Mouse (Mus musculus) hindbrain, postnatal 0 days (tissue): ENCODE measurements at regions not wholly inside any gene's neighbourhood (a gene's known extent, or its start where the extent isn't known, plus 50 kb on each side); places are given as distances from the start of the nearest gene placed in this dataset.

Experiments
- ATAC-seq: fragments of 200-750 bp; cut with Nextera tagmentation; 2 replicates; pipeline ENCODE4 v1.8.0; 2017; ENCODE audit warnings: mild to moderate bottlenecking, moderate TSS enrichment, moderate library complexity
- DNase-seq: peaks from one replicate; pipeline ENCODE4 v3.0.0-alpha.2; 2015; ENCODE audit warnings: low spot score
- H3K27ac ChIP-seq: fragments of 300-500 bp; sonication (generic); 2 replicates; pipeline ENCODE4 v1.5.1; 2014; ENCODE audit warnings: mild to moderate bottlenecking
- H3K27me3 ChIP-seq: fragments of 300-500 bp; sonication (generic); 2 replicates; pipeline ENCODE4 v1.6.1; 2014; ENCODE audit warnings: low read length, mixed read lengths; ENCODE audit not compliant: insufficient read depth
- H3K36me3 ChIP-seq: fragments of 300-500 bp; sonication (generic); 2 replicates; pipeline ENCODE4 v1.6.1; 2014; ENCODE audit warnings: low read length, mixed read lengths; ENCODE audit not compliant: insufficient read depth
- H3K4me1 ChIP-seq: fragments of 300-500 bp; sonication (generic); 2 replicates; pipeline ENCODE4 v1.6.1; 2014; ENCODE audit warnings: antibody characterized with exemption, low read length, mixed read lengths; ENCODE audit not compliant: insufficient read depth
- H3K4me2 ChIP-seq: fragments of 300-500 bp; sonication (generic); 2 replicates; pipeline ENCODE4 v1.6.1; 2014; ENCODE audit warnings: low read depth, mild to moderate bottlenecking, low read length, moderate library complexity, mixed read lengths
- H3K4me3 ChIP-seq: fragments of 300-500 bp; sonication (generic); 2 replicates; pipeline ENCODE4 v1.5.1; 2014; ENCODE audit warnings: low read length
- H3K9ac ChIP-seq: fragments of 300-500 bp; sonication (generic); replicated peaks from 2 replicates; pipeline ENCODE4 v1.6.1; 2014; ENCODE audit warnings: mild to moderate bottlenecking, low read length, moderate library complexity, mixed read lengths
- H3K9me3 ChIP-seq: fragments of 300-500 bp; sonication (generic); 2 replicates; pipeline ENCODE4 v1.6.1; 2016; ENCODE audit warnings: low read length, mixed read lengths
- CTCF ChIP-seq: IDR thresholded peaks from 2 replicates; pipeline ENCODE4 v1.5.1; 2016; ENCODE audit warnings: antibody characterized with exemption, control low read depth, low read depth
- WGBS: fragments of 180-500 bp; shearing (Covaris S2); extraction: QIAGEN DNeasy Blood & Tissue Kit; methylation state at CpG from one replicate; pipeline ENCODE4 v1.1.7; 2014; 5-methylcytosine and 5-hydroxymethylcytosine counted together

DNA sequence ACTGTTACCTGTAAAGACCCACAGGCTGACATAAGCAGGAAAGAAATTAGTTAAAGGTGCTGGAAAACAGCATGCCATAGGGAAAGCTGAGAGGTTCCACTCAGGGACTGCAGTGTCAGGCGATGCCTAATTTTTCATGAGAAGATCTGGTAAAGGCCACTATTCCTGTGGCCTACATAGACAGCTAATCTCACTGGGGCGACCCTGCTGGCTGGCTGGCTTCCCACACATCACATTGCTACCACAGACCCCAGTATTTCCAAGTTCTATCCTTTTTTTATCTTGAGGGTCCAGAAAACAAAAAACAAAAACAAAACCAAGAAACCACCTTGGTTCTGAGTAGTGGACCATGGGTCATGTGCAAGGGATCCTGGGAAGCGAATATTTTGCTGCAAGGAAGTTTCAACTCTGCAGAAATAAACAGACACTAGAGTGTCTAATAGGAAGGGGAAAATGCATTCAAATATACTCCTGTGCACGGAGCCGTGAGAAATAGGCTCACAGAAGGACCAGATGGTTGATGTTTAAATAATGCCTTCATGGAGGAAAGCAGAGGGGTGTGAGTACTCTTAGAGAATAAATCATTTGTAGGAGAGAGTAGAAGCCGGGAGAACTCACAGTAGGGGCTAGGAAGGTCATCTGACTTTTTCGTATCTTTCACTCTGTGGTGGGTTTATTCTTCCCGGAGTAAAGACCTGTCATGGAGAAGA lies 94.6 kb upstream of the Sall1 start:
- WGBS: 50% methylated on average over 8 of the region's 8 CpGs
- Histone ChIP-seq H3K4me1 (peaks cover 9% of the 10 kb centered on the region; the same call in 1 of the 2 replicates), H3K9me3 (no peaks in the 10 kb centered on the region), H3K4me3 (no peak overlapping the region), H3K27me3 (no peaks in the 10 kb centered on the region), H3K9ac (no peak overlapping the region), H3K4me2 (no peak overlapping the region), H3K36me3 (no peaks in the 10 kb centered on the region), H3K27ac (no peak overlapping the region; the same call in 1 of the 2 replicates)
- TF ChIP-seq CTCF: no peak
- ATAC-seq: 0 out of 2 replicates have a peak, but pooled peaks have one; percentile 32
- DNase-seq: peak; percentile 51

- H3K9me3 ChIP-seq: no peaks in the 10 kb centered on the region
- DNase-seq (no peak), ATAC-seq (no peak)
- no peak overlapping the region for H3K4me2 ChIP-seq
- H3K36me3 ChIP-seq: no peaks in the 10 kb centered on the region
- H3K9ac ChIP-seq: no peak overlapping the region
- H3K27me3 ChIP-seq: no peaks in the 10 kb centered on the region
- no peak for TF ChIP-seq CTCF
- H3K4me3 ChIP-seq: no peak overlapping the region
- WGBS: 68% methylated on average over 19 of the region's 19 CpGs
- no peak overlapping the region for H3K27ac ChIP-seq
- peaks cover 5% of the 10 kb centered on the region; the same call in 1 of the 2 replicates for H3K4me1 ChIP-seq
These were observed 90.9 kb upstream of the Sall1 start for GRCm38 (mm10) chr8:89134581-89135484.

GRCm38 (mm10) chr8:89134058-89134457 lies 90.1 kb upstream of the Sall1 start:
- no peak for ATAC-seq
- H3K9ac ChIP-seq: no peak overlapping the region

DNA sequence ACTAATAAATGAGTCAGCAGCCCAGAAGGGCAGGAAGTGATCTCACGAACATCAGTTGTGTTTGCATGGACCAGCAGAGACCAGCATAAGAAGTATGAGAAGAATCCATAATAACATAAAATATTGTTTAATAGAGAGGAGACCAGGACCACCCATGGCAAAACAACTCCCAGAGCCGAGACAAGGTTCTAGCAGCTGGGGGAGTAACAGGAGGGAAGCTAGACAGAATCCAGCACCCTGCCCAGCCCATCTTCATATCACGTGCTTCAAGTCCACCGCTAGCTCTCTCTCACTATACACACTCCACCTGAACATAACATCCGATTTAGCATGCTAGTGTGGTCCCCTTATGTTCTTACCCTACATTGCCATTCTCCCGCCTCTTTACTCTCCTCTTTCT lies 77.1 kb upstream of the Sall1 start:
- no peaks in the 10 kb centered on the region for H3K4me1 ChIP-seq
- no peak for DNase-seq
- TF ChIP-seq CTCF: no peak
- 90% methylated on average over 6 of the region's 6 CpGs for WGBS
- no peaks in the 10 kb centered on the region for H3K36me3 ChIP-seq
- no peak overlapping the region for H3K4me2 ChIP-seq
- no peaks in the 10 kb centered on the region for H3K27me3 ChIP-seq
- no peaks in the 10 kb centered on the region for H3K9me3 ChIP-seq
- no peak overlapping the region for H3K27ac ChIP-seq
- no peak overlapping the region for H3K4me3 ChIP-seq
- ATAC-seq: no peak
- H3K9ac ChIP-seq: no peak overlapping the region

More at GRCm38 (mm10) chr8:89134058-89134457, 90.1 kb upstream of the Sall1 start:
- Histone ChIP-seq H3K4me2 (no peak overlapping the region), H3K27ac (no peak overlapping the region), H3K27me3 (no peaks in the 10 kb centered on the region), H3K36me3 (no peaks in the 10 kb centered on the region), H3K9me3 (no peaks in the 10 kb centered on the region), H3K4me1 (peaks cover 5% of the 10 kb centered on the region; the same call in 1 of the 2 replicates), H3K4me3 (no peak overlapping the region)
- DNase-seq: no peak
- TF ChIP-seq CTCF: no peak
- 48% methylated on average over 5 of the region's 5 CpGs for WGBS

- no peaks in the 10 kb centered on the region for H3K4me1 ChIP-seq
- H3K4me3 ChIP-seq: no peak overlapping the region
- ATAC-seq: no peak
- no peak overlapping the region for H3K4me2 ChIP-seq
- H3K9me3 ChIP-seq: no peaks in the 10 kb centered on the region
- H3K36me3 ChIP-seq: no peaks in the 10 kb centered on the region
- 68% methylated on average over 15 of the region's 15 CpGs for WGBS
- no peak for TF ChIP-seq CTCF
- H3K9ac ChIP-seq: no peak overlapping the region
- no peaks in the 10 kb centered on the region for H3K27me3 ChIP-seq
- DNase-seq: no peak
- H3K27ac ChIP-seq: no peak overlapping the region
These were observed 64.1 kb upstream of the Sall1 start for GRCm38 (mm10) chr8:89107895-89108660.

GRCm38 (mm10) chr8:89106346-89106745 lies 62.4 kb upstream of the Sall1 start:
- no peak for ATAC-seq
- Histone ChIP-seq H3K4me2 (no peak overlapping the region), H3K9me3 (no peaks in the 10 kb centered on the region), H3K27ac (no peak overlapping the region), H3K4me3 (no peak overlapping the region), H3K36me3 (no peaks in the 10 kb centered on the region), H3K4me1 (no peaks in the 10 kb centered on the region), H3K27me3 (no peaks in the 10 kb centered on the region), H3K9ac (no peak overlapping the region)
- no peak for DNase-seq
- WGBS: 87% methylated on average over 4 of the region's 4 CpGs
- no peak for TF ChIP-seq CTCF
